Mouse (Mus musculus): ENCODE measurements around the gene Mdp1. TPM values are rescaled to one million over a fixed set of nuclear protein-coding genes. Genes with fewer than 3 reads are reported as not detected.
A peak's percentile ranks its signal among the peaks of the same experiment; 100 is the strongest.

Gene Mdp1
- polyA plus RNA-seq, 1 experiment from 2014 or later: 14.1 TPM

DNA sequence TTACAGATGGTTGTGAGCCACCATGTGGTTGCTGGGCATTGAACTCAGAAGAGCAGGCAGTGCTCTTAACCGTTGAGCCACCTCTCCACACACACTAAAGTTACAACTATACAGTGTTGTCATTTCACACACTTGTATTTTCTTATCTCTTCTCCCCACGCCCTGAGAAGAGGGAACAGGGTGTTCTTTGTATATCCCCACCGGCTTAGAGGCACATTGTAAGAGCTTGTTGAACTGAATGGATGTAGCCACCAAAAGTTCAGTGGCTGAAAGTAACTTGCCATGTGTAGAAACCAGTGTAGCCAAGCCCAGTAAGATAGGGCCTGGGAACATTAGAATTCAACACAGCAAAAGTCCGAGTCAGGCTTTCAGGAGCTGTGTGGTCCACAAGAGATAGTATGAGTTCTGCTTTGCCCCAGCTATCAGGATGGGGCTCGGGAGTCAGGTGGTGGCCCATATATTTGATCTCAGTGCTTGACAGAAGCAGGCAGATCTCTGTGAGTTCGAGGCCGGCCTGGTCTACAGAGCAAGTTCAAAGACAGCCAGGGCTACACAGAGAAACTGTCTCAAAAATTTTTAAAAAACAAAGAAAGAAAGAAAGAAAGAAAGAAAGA is 45.6 kb downstream of the Mdp1 start:
- Histone ChIP-seq H3K27ac (ENCODE audit: low read length) (peak overlapping the region; percentile 83), H3K36me3 (ENCODE audit: control insufficient read depth, insufficient read depth) (peaks cover 5% of the 10 kb centered on the region; the same call in 1 of the 2 replicates), H3K9ac (ENCODE audit: low read depth, low read length) (0 out of 2 replicates have a peak overlapping the region, but pooled peaks have one; percentile 25), H3K4me3 (ENCODE audit: low read depth, low read length) (no peak overlapping the region), H3K27me3 (ENCODE audit: control insufficient read depth, insufficient read depth, low read depth, low read length) (no peaks in the 10 kb centered on the region), H3K4me1 (ENCODE audit: control insufficient read depth, low read depth, low read length) (peaks cover 34% of the 10 kb centered on the region), H3K9me3 (replicated peaks; ENCODE audit: control insufficient read depth, low read length) (no peaks in the 10 kb centered on the region), H3K4me2 (ENCODE audit: low read depth, low read length) (no peak overlapping the region)
- ATAC-seq (ENCODE audit: low read depth): peak; percentile 78
- 26% methylated on average over 7 of the region's 7 CpGs for WGBS (ENCODE audit: insufficient replicate concordance)

DNA sequence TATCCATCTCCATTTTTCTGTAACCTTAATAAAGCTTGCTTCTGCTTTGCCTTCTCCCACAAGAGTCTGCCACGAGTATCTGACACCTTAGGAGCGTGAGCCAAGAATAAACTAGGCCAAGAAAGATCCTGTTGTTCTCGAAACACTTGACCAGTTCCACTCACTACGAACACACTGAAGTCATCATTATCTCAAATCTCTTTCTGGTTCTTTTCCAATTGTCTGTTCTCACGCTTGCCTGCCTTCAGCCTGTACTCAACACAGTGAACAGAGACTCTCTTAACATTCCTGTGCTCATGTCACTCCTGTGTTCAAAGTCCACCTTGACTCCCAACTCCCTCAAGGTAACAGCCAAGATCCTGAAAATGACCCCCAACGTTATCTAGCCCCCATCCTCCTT is 47.0 kb downstream of the Mdp1 start:
- Histone ChIP-seq H3K4me3 (ENCODE audit: low read depth, low read length) (no peak overlapping the region), H3K27ac (ENCODE audit: low read length) (peak overlapping the region; percentile 40), H3K4me1 (ENCODE audit: control insufficient read depth, low read depth, low read length) (peaks cover 28% of the 10 kb centered on the region), H3K9ac (ENCODE audit: low read depth, low read length) (no peak overlapping the region), H3K9me3 (replicated peaks; ENCODE audit: control insufficient read depth, low read length) (no peaks in the 10 kb centered on the region), H3K27me3 (ENCODE audit: control insufficient read depth, insufficient read depth, low read depth, low read length) (no peaks in the 10 kb centered on the region), H3K36me3 (ENCODE audit: control insufficient read depth, insufficient read depth) (peaks cover 18% of the 10 kb centered on the region), H3K4me2 (ENCODE audit: low read depth, low read length) (no peak overlapping the region)
- 63% methylated on average over 6 of the region's 6 CpGs for WGBS (ENCODE audit: insufficient replicate concordance)
- no peak for ATAC-seq (ENCODE audit: low read depth)

DNA sequence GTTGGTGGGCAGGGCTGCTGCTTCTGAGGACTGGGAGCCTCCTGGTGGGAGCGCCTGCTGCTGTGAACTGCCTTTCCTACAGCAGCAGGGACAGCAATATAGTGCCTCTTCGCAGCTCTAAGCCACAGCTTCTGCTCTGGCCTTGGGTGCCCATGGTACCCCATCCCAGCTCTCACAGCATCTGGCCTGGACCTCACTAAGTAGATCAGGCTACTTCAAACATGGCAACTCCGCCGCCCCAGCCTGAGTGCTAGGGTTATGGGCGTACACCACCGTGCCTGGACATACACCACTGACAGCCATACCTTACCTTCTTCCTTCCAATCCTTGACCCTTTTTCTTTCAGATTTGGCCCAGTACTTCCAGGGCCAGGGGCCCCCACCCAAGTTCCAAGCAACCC is 52.0 kb downstream of the Mdp1 start:
- H3K4me2 ChIP-seq (ENCODE audit: low read depth, low read length): no peak overlapping the region
- H3K27ac ChIP-seq (ENCODE audit: low read length): no peak overlapping the region
- no peak overlapping the region for H3K9ac ChIP-seq (ENCODE audit: low read depth, low read length)
- ATAC-seq (ENCODE audit: low read depth): no peak
- H3K4me1 ChIP-seq (ENCODE audit: control insufficient read depth, low read depth, low read length): peaks cover 26% of the 10 kb centered on the region
- no peak overlapping the region for H3K4me3 ChIP-seq (ENCODE audit: low read depth, low read length)
- H3K27me3 ChIP-seq (ENCODE audit: control insufficient read depth, insufficient read depth, low read depth, low read length): no peaks in the 10 kb centered on the region
- peaks cover 43% of the 10 kb centered on the region for H3K36me3 ChIP-seq (ENCODE audit: control insufficient read depth, insufficient read depth)
- no peaks in the 10 kb centered on the region for H3K9me3 ChIP-seq (replicated peaks; ENCODE audit: control insufficient read depth, low read length)
- WGBS (ENCODE audit: insufficient replicate concordance): 94% methylated on average over 6 of the region's 6 CpGs

Other genes starting within 250 kb of the Mdp1 start
- 88.8 and 91.2 TPM in 2 replicates for gene Dhrs4, start 181.8 kb downstream of the Mdp1 start, polyA plus RNA-seq (2015; fragmentation: Nextera tagmentation; extraction: Ambion mirVana)
- 0.28 and 0.46 TPM in 2 replicates for gene Carmil3, start 169.9 kb downstream of the Mdp1 start, polyA plus RNA-seq (2015; fragmentation: Nextera tagmentation; extraction: Ambion mirVana)
- gene Cpne6, start 150.1 kb downstream of the Mdp1 start, polyA plus RNA-seq (2015; fragmentation: Nextera tagmentation; extraction: Ambion mirVana): not detected in 2 replicates
- not detected in 2 replicates for gene Nrl, start 135.5 kb downstream of the Mdp1 start, polyA plus RNA-seq (2015; fragmentation: Nextera tagmentation; extraction: Ambion mirVana)
- gene Pck2, start 120.2 kb downstream of the Mdp1 start, polyA plus RNA-seq (2015; fragmentation: Nextera tagmentation; extraction: Ambion mirVana): 41.2 and 42.5 TPM in 2 replicates
- gene Dcaf11, start 100.5 kb downstream of the Mdp1 start, polyA plus RNA-seq (2015; fragmentation: Nextera tagmentation; extraction: Ambion mirVana): 62.0 and 64.7 TPM in 2 replicates
- 2.0 and 3.2 TPM in 2 replicates for gene A730061H03Rik, start 100.1 kb downstream of the Mdp1 start, polyA plus RNA-seq (2015; fragmentation: Nextera tagmentation; extraction: Ambion mirVana)
- 0.74 and 2.0 TPM in 2 replicates for gene Fitm1, start 84.9 kb downstream of the Mdp1 start, polyA plus RNA-seq (2015; fragmentation: Nextera tagmentation; extraction: Ambion mirVana)
- 114 TPM in 2 replicates for gene Psme1, start 82.4 kb downstream of the Mdp1 start, polyA plus RNA-seq (2015; fragmentation: Nextera tagmentation; extraction: Ambion mirVana)
- 22.5 and 25.8 TPM in 2 replicates for gene Emc9, start 75.2 kb downstream of the Mdp1 start, polyA plus RNA-seq (2015; fragmentation: Nextera tagmentation; extraction: Ambion mirVana)
- gene Psme2, start 69.4 kb downstream of the Mdp1 start, polyA plus RNA-seq (2015; fragmentation: Nextera tagmentation; extraction: Ambion mirVana): 177 and 181 TPM in 2 replicates
- 9.5 and 9.7 TPM in 2 replicates for gene Rnf31, start 68.8 kb downstream of the Mdp1 start, polyA plus RNA-seq (2015; fragmentation: Nextera tagmentation; extraction: Ambion mirVana)
- 15.9 and 17.2 TPM in 2 replicates for gene Irf9, start 56.9 kb downstream of the Mdp1 start, polyA plus RNA-seq (2015; fragmentation: Nextera tagmentation; extraction: Ambion mirVana)
- 2.9 and 3.1 TPM in 2 replicates for gene Rec8, start 42.5 kb downstream of the Mdp1 start, polyA plus RNA-seq (2015; fragmentation: Nextera tagmentation; extraction: Ambion mirVana)
- gene Ipo4, start 24.6 kb downstream of the Mdp1 start, polyA plus RNA-seq (2015; fragmentation: Nextera tagmentation; extraction: Ambion mirVana): 23.4 and 24.6 TPM in 2 replicates
- 0.71 and 1.0 TPM in 2 replicates for gene Gm49378, start 22.6 kb downstream of the Mdp1 start, polyA plus RNA-seq (2015; fragmentation: Nextera tagmentation; extraction: Ambion mirVana)
- gene Tm9sf1, start 16.7 kb downstream of the Mdp1 start, polyA plus RNA-seq (2015; fragmentation: Nextera tagmentation; extraction: Ambion mirVana): 46.8 and 49.6 TPM in 2 replicates
- 0.15 and 0.16 TPM in 2 replicates for gene Tssk4, start 10.3 kb downstream of the Mdp1 start, polyA plus RNA-seq (2015; fragmentation: Nextera tagmentation; extraction: Ambion mirVana)
- gene Gmpr2, start 11.4 kb upstream of the Mdp1 start, polyA plus RNA-seq (2015; fragmentation: Nextera tagmentation; extraction: Ambion mirVana): 20.9 and 22.8 TPM in 2 replicates
- 212 and 230 TPM in 2 replicates for gene Nedd8, start 11.6 kb upstream of the Mdp1 start, polyA plus RNA-seq (2015; fragmentation: Nextera tagmentation; extraction: Ambion mirVana)
- gene Tinf2, start 21.3 kb upstream of the Mdp1 start, polyA plus RNA-seq (2015; fragmentation: Nextera tagmentation; extraction: Ambion mirVana): 17.8 and 20.1 TPM in 2 replicates
- 2.8 and 3.1 TPM in 2 replicates for gene Tgm1, start 53.4 kb upstream of the Mdp1 start, polyA plus RNA-seq (2015; fragmentation: Nextera tagmentation; extraction: Ambion mirVana)
- gene Rabggta, start 61.8 kb upstream of the Mdp1 start, polyA plus RNA-seq (2015; fragmentation: Nextera tagmentation; extraction: Ambion mirVana): 11.3 and 12.4 TPM in 2 replicates
- gene Dhrs1, start 85.2 kb upstream of the Mdp1 start, polyA plus RNA-seq (2015; fragmentation: Nextera tagmentation; extraction: Ambion mirVana): 40.9 and 43.5 TPM in 2 replicates
- 18.6 and 18.7 TPM in 2 replicates for gene Nop9, start 85.2 kb upstream of the Mdp1 start, polyA plus RNA-seq (2015; fragmentation: Nextera tagmentation; extraction: Ambion mirVana)
- 74.1 and 86.9 TPM in 2 replicates for gene Cideb, start 98.0 kb upstream of the Mdp1 start, polyA plus RNA-seq (2015; fragmentation: Nextera tagmentation; extraction: Ambion mirVana)
- gene Ltb4r2, start 100.9 kb upstream of the Mdp1 start, polyA plus RNA-seq (2015; fragmentation: Nextera tagmentation; extraction: Ambion mirVana): 0.38 and 0.40 TPM in 2 replicates
- gene Ltb4r1, start 105.5 kb upstream of the Mdp1 start, polyA plus RNA-seq (2015; fragmentation: Nextera tagmentation; extraction: Ambion mirVana): 14.2 and 16.4 TPM in 2 replicates
- 1.9 and 2.4 TPM in 2 replicates for gene Adcy4, start 123.6 kb upstream of the Mdp1 start, polyA plus RNA-seq (2015; fragmentation: Nextera tagmentation; extraction: Ambion mirVana)
- gene Ripk3, start 128.4 kb upstream of the Mdp1 start, polyA plus RNA-seq (2015; fragmentation: Nextera tagmentation; extraction: Ambion mirVana): 15.4 and 16.4 TPM in 2 replicates
- gene Nfatc4, start 162.6 kb upstream of the Mdp1 start, polyA plus RNA-seq (2015; fragmentation: Nextera tagmentation; extraction: Ambion mirVana): 0.71 TPM in 2 replicates
- 2.7 and 2.9 TPM in 2 replicates for gene Nynrin, start 193.5 kb upstream of the Mdp1 start, polyA plus RNA-seq (2015; fragmentation: Nextera tagmentation; extraction: Ambion mirVana)
- 0.26 TPM in 2 replicates for gene Cbln3, start 223.9 kb upstream of the Mdp1 start, polyA plus RNA-seq (2015; fragmentation: Nextera tagmentation; extraction: Ambion mirVana)
- 10.9 and 12.8 TPM in 2 replicates for gene Khnyn, start 224.4 kb upstream of the Mdp1 start, polyA plus RNA-seq (2015; fragmentation: Nextera tagmentation; extraction: Ambion mirVana)
- gene Sdr39u1, start 239.8 kb upstream of the Mdp1 start, polyA plus RNA-seq (2015; fragmentation: Nextera tagmentation; extraction: Ambion mirVana): 11.9 and 14.6 TPM in 2 replicates

Data from liver, embryonic 16.5 days (tissue).